Mouse (Mus musculus): ENCODE data around the gene Gm19684. TPM values are rescaled to one million over a fixed set of nuclear protein-coding genes. Genes with fewer than 3 reads are reported as not detected.
"Not testable (repeated sequence)": the region's sequence is repeated elsewhere in the genome, so short reads cannot be mapped to it uniquely, and the experiment has no call there.

The Gm19684 gene
- polyA plus RNA-seq, 1 experiment: 0.08 TPM

DNA sequence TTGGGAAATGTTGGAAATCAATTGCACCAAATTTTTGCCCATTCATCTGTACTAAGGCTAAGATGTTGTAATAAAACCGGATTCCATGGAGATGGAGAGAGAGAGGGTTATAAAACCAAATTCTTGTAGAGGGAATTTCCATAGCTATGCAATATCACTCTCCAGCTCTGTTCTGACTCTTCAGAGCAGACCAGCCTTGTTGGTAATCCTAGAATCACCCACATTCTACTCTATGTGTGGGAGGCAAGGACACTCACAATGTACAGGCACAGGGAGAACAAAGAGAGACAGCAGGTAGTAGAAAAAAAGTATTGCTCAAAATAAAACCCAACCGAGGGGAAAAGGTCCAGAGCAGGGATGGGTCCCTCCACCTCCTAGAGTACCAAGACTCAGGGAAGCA, 54.7 kb downstream of the Gm19684 start:
- DNase-seq (ENCODE audit: low read depth): not testable (repeated sequence)

DNA sequence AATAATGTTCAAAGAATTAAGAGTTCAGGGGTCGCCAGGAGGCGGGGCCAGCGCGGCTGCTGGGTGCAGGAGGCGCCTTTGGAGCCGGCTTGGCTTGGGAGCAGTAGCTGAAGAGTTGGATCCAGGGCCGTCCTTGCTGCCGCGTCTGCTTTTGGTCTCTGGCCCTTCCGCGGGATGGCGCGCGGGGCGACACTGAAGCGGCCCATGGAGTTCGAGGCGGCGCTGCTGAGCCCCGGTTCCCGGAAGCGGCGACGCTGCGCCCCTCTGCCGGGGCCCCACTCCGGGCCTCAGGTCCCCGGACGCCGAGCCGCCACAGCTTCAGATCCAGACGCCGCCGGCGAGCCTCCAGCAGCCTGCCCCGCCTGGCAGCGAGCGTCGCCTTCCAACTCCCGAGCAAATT, 57.5 kb downstream of the Gm19684 start:
- not testable (repeated sequence) for DNase-seq (ENCODE audit: low read depth)

Other genes starting within 250 kb of the Gm19684 start
- 49.9 and 52.4 TPM in 2 replicates for gene Dhx16, start 241.9 kb upstream of the Gm19684 start, polyA plus RNA-seq (2012; rRNA removed)
- gene 2310061I04Rik, start 224.2 kb upstream of the Gm19684 start, polyA plus RNA-seq (2012; rRNA removed): 41.2 and 50.3 TPM in 2 replicates
- 56.5 and 62.4 TPM in 2 replicates for gene Atat1, start 211.6 kb upstream of the Gm19684 start, polyA plus RNA-seq (2012; rRNA removed)
- gene Mrps18b, start 205.3 kb upstream of the Gm19684 start, polyA plus RNA-seq (2012; rRNA removed): 86.1 and 110 TPM in 2 replicates
- gene Ppp1r10, start 205.2 kb upstream of the Gm19684 start, polyA plus RNA-seq (2012; rRNA removed): 31.1 and 35.8 TPM in 2 replicates
- gene Abcf1, start 151.9 kb upstream of the Gm19684 start, polyA plus RNA-seq (2012; rRNA removed): 57.2 and 59.9 TPM in 2 replicates
- gene Gnl1, start 141.8 kb upstream of the Gm19684 start, polyA plus RNA-seq (2012; rRNA removed): 20.7 and 30.2 TPM in 2 replicates
- 18.7 and 21.4 TPM in 2 replicates for gene Prr3, start 141.4 kb upstream of the Gm19684 start, polyA plus RNA-seq (2012; rRNA removed)
- 1.1 and 1.7 TPM in 2 replicates for gene H2-T24, start 101.1 kb upstream of the Gm19684 start, polyA plus RNA-seq (2012; rRNA removed)
- 86.4 and 99.4 TPM in 2 replicates for gene H2-T23, start 88.8 kb upstream of the Gm19684 start, polyA plus RNA-seq (2012; rRNA removed)
- gene H2-T22, start 78.9 kb upstream of the Gm19684 start, polyA plus RNA-seq (2012; rRNA removed): 59.2 and 59.6 TPM in 2 replicates
- 0.06 TPM in 1 of 2 replicates, not detected in the other for gene Gm6034, start 78.7 kb upstream of the Gm19684 start, polyA plus RNA-seq (2012; rRNA removed)
- gene Gm11127, start 63.3 kb upstream of the Gm19684 start, polyA plus RNA-seq (2012; rRNA removed): 0.18 and 0.23 TPM in 2 replicates
- gene Gm7030, start 7.7 kb downstream of the Gm19684 start, polyA plus RNA-seq (2012; rRNA removed): not detected in 2 replicates
- 0.16 and 0.28 TPM in 2 replicates for gene Gm8909, start 46.9 kb downstream of the Gm19684 start, polyA plus RNA-seq (2012; rRNA removed)
- not detected in 2 replicates for gene H2-T3, start 68.6 kb downstream of the Gm19684 start, polyA plus RNA-seq (2012; rRNA removed)
- 52.7 and 58.0 TPM in 2 replicates for gene Rpp21, start 136.4 kb downstream of the Gm19684 start, polyA plus RNA-seq (2012; rRNA removed)
- 16.9 and 18.2 TPM in 2 replicates for gene Trim39, start 150.6 kb downstream of the Gm19684 start, polyA plus RNA-seq (2012; rRNA removed)
- gene H2-M10.2, start 164.8 kb downstream of the Gm19684 start, polyA plus RNA-seq (2012; rRNA removed): not detected in 2 replicates
- gene H2-M10.1, start 204.5 kb downstream of the Gm19684 start, polyA plus RNA-seq (2012; rRNA removed): not detected in 2 replicates
- not detected in 2 replicates for gene H2-M10.3, start 246.7 kb downstream of the Gm19684 start, polyA plus RNA-seq (2012; rRNA removed)